Mouse (Mus musculus) kidney, postnatal 0 days (tissue): ENCODE data around the gene Dip2c. TPM values are rescaled to one million over a fixed set of nuclear protein-coding genes. Genes with fewer than 3 reads are reported as not detected.

Experiments used
- ATAC-seq: fragments of 200-750 bp; cut with Nextera tagmentation; replicated peaks from 2 replicates; pipeline ENCODE4 v1.8.0; 2017; ENCODE audit warnings: low read depth, moderate number of reproducible peaks, moderate TSS enrichment, moderate library complexity; ENCODE audit not compliant: low FRiP score
- DNase-seq: peaks from one replicate; pipeline ENCODE4 v3.0.0-alpha.2; 2016; ENCODE audit warnings: low spot score
- H3K27ac ChIP-seq: fragments of 300-500 bp; sonication (generic); 2 replicates; pipeline ENCODE4 v1.5.1; 2014; ENCODE audit warnings: mild to moderate bottlenecking
- H3K27me3 ChIP-seq: fragments of 300-500 bp; sonication (generic); 2 replicates; pipeline ENCODE4 v1.6.1; 2014; ENCODE audit warnings: low read length, mixed read lengths; ENCODE audit not compliant: insufficient read depth
- H3K36me3 ChIP-seq: fragments of 300-500 bp; sonication (generic); 2 replicates; pipeline ENCODE4 v1.6.1; 2014; ENCODE audit warnings: low read length, mixed read lengths; ENCODE audit not compliant: insufficient read depth
- H3K4me1 ChIP-seq: fragments of 300-500 bp; sonication (generic); replicated peaks from 2 replicates; pipeline ENCODE4 v1.6.1; 2014; ENCODE audit warnings: antibody characterized with exemption, low read length, mixed read lengths; ENCODE audit not compliant: insufficient read depth
- H3K4me2 ChIP-seq: fragments of 300-500 bp; sonication (generic); 2 replicates; pipeline ENCODE4 v1.6.1; 2014; ENCODE audit warnings: mild to moderate bottlenecking, low read length, moderate library complexity, mixed read lengths
- H3K4me3 ChIP-seq: fragments of 300-500 bp; sonication (generic); replicated peaks from 2 replicates; pipeline ENCODE4 v1.5.1; 2014; ENCODE audit warnings: low read depth, low read length
- H3K9ac ChIP-seq: fragments of 300-500 bp; sonication (generic); 2 replicates; pipeline ENCODE4 v1.6.1; 2014; ENCODE audit warnings: low read depth, low read length
- H3K9me3 ChIP-seq: fragments of 300-500 bp; sonication (generic); replicated peaks from 2 replicates; pipeline ENCODE4 v1.6.1; 2016; ENCODE audit warnings: low read length, inconsistent platforms, mixed read lengths
- CTCF ChIP-seq: IDR thresholded peaks from 2 replicates; pipeline ENCODE4 v1.5.1; 2016; ENCODE audit warnings: antibody characterized with exemption, low read depth, mild to moderate bottlenecking, moderate library complexity
- WGBS: fragments of 180-500 bp; shearing (Covaris S2); extraction: QIAGEN DNeasy Blood & Tissue Kit; methylation state at CpG from one replicate; pipeline ENCODE4 v1.1.7; 2014; 5-methylcytosine and 5-hydroxymethylcytosine counted together
- polyA plus RNA-seq: library from polyadenylated mRNA; unstranded; fragments of >200 nt; fragmentation: Nextera tagmentation; extraction: Ambion mirVana; gene quantifications from 2 replicates; pipeline ENCODE4 v1.2.1, GENCODE M21; 2015

Dip2c gene
- polyA plus RNA-seq, 1 experiment from 2014 or later, result 3.8 TPM

- no peak overlapping the region for H3K27ac ChIP-seq
- ATAC-seq (no peak), DNase-seq (no peak)
- no peak overlapping the region for H3K4me2 ChIP-seq
- H3K9me3 ChIP-seq, result 0 out of 2 replicates have a peak, but pooled peaks cover 3% of the 10 kb centered on the region
- H3K4me3 ChIP-seq, result no peak overlapping the region
- H3K27me3 ChIP-seq, result no peaks in the 10 kb centered on the region
- H3K36me3 ChIP-seq, result no peaks in the 10 kb centered on the region; the same call in 1 of the 2 replicates
- H3K4me1 ChIP-seq, result no peaks in the 10 kb centered on the region
- H3K9ac ChIP-seq, result no peak overlapping the region
- TF ChIP-seq CTCF, result no peak
These were observed 155.1 kb downstream of the Dip2c start for GRCm38 (mm10) chr13:9431441-9431840.

DNA sequence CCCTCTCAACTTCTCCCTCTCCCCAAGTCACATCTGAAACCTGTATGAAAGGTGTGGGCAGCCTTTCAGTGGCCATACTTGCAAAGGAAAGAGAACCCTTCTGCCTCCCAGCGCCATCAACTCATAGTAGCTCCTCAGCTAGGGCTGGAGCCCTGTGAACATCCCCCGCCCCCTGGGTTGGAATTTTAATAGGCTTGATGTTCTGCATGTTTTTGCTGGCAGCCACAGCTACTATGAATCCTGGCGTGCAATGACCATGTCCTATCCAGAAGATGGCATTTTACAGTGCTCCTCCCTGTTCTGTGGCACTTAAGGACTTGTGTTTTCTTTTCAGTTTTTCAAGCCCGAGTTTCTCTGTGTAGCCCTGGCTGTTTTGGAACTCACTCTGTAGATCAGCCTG lies 166.7 kb downstream of the Dip2c start:
- H3K4me2 ChIP-seq, result no peak overlapping the region
- WGBS, result 83% methylated on average over 4 of the region's 4 CpGs

GRCm38 (mm10) chr13:9445533-9446294 lies 169.4 kb downstream of the Dip2c start:
- no peak overlapping the region for H3K4me2 ChIP-seq
- ATAC-seq (no peak), DNase-seq (no peak)
- H3K27ac ChIP-seq, result no peak overlapping the region
- 68% methylated on average over 6 of the region's 6 CpGs for WGBS
- no peaks in the 10 kb centered on the region for H3K9me3 ChIP-seq
- no peaks in the 10 kb centered on the region for H3K27me3 ChIP-seq
- H3K36me3 ChIP-seq, result no peaks in the 10 kb centered on the region
- no peak overlapping the region for H3K9ac ChIP-seq
- no peak for TF ChIP-seq CTCF
- H3K4me1 ChIP-seq, result no peaks in the 10 kb centered on the region
- H3K4me3 ChIP-seq, result no peak overlapping the region

More for the DNA sequence above, 166.7 kb downstream of the Dip2c start:
- no peaks in the 10 kb centered on the region for H3K36me3 ChIP-seq
- no peaks in the 10 kb centered on the region for H3K27me3 ChIP-seq
- no peaks in the 10 kb centered on the region for H3K4me1 ChIP-seq
- no peak overlapping the region for H3K4me3 ChIP-seq
- DNase-seq (no peak), ATAC-seq (no peak)
- H3K27ac ChIP-seq, result no peak overlapping the region
- TF ChIP-seq CTCF, result no peak
- H3K9me3 ChIP-seq, result no peaks in the 10 kb centered on the region
- no peak overlapping the region for H3K9ac ChIP-seq

- no peak overlapping the region for H3K9ac ChIP-seq
- no peaks in the 10 kb centered on the region for H3K4me1 ChIP-seq
- TF ChIP-seq CTCF, result no peak
- H3K36me3 ChIP-seq, result no peaks in the 10 kb centered on the region
- no peak overlapping the region for H3K4me3 ChIP-seq
- no peak for DNase-seq
- no peak overlapping the region for H3K27ac ChIP-seq
- no peaks in the 10 kb centered on the region for H3K27me3 ChIP-seq
- WGBS, result 96% methylated on average over 4 of the region's 4 CpGs
- H3K9me3 ChIP-seq, result no peaks in the 10 kb centered on the region
- no peak for ATAC-seq
- no peak overlapping the region for H3K4me2 ChIP-seq
These were observed 170.3 kb downstream of the Dip2c start for GRCm38 (mm10) chr13:9446448-9447115.

DNA sequence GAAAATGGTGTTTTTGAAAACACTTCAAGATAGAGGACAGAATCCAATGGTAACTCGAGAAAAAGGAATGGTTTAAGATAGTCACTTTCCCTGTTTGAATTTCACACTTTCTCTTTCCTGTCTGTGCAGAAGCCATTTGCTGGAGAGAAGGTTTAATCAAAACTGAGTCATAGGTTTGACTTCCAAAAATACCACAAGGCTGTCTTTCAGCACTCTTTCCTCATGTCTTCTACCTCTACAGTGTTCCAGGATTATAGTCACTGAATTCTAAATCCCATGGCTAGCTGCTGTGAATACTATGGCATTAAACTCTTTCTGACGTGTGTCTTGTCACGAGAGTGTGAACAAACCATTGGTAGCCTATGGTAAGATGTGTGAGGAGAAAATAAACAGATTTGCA lies 173.9 kb downstream of the Dip2c start:
- H3K27ac ChIP-seq, result no peak overlapping the region
- no peaks in the 10 kb centered on the region for H3K27me3 ChIP-seq
- 80% methylated on average over 3 of the region's 3 CpGs for WGBS
- H3K4me1 ChIP-seq, result peaks cover 7% of the 10 kb centered on the region; the same call in 1 of the 2 replicates
- no peak for ATAC-seq
- DNase-seq, result no peak
- no peak overlapping the region for H3K4me2 ChIP-seq
- no peak for TF ChIP-seq CTCF
- no peak overlapping the region for H3K4me3 ChIP-seq
- H3K9ac ChIP-seq, result no peak overlapping the region
- H3K36me3 ChIP-seq, result no peaks in the 10 kb centered on the region
- no peaks in the 10 kb centered on the region for H3K9me3 ChIP-seq

DNA sequence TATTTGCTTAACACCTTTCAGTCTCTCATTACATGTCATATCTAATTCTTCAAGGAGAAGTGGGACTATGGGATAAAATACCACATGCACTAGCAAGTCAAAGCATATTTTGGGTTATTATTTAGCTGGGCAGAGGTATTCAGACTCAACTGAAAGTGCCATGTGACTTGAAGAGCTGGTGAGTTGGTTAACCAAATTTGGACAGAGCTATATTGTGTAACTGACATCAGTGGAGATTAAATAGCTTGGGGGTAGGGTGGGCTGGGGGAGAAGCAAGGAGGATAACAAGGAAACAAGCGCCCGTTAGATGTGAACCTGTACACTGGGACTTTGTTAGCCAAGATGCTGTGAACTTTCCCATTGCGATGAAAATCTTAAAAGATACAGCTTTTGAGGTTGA lies 175.6 kb downstream of the Dip2c start:
- H3K4me1 ChIP-seq, result peaks cover 7% of the 10 kb centered on the region; the same call in 1 of the 2 replicates
- H3K27ac ChIP-seq, result no peak overlapping the region
- ATAC-seq, result no peak
- TF ChIP-seq CTCF, result no peak
- no peak overlapping the region for H3K9ac ChIP-seq
- H3K36me3 ChIP-seq, result no peaks in the 10 kb centered on the region
- H3K9me3 ChIP-seq, result no peaks in the 10 kb centered on the region
- H3K4me3 ChIP-seq, result no peak overlapping the region
- WGBS, result 89% methylated on average over 3 of the region's 3 CpGs
- H3K27me3 ChIP-seq, result no peaks in the 10 kb centered on the region
- DNase-seq, result no peak
- no peak overlapping the region for H3K4me2 ChIP-seq
